Mouse (Mus musculus) monocyte, adult 5-6 weeks (primary cell): ENCODE data around the gene Asgr2. TPM values are rescaled to one million over a fixed set of nuclear protein-coding genes. Genes with fewer than 3 reads are reported as not detected.
A peak's percentile ranks its signal among the peaks of the same experiment; 100 is the strongest.

Experiments
- ATAC-seq: fragments of 153-309, 156-312 bp; replicated peaks from 2 replicates; pipeline ENCODE4 v1.8.0; 2017; ENCODE audit warnings: mild to moderate bottlenecking; ENCODE audit not compliant: low TSS enrichment, insufficient number of reproducible peaks, severe bottlenecking, poor library complexity, low FRiP score
- total RNA-seq: library from RNA; stranded (forward); fragments of 200-1000, 200-491, 200-594 nt; gene quantifications from 3 replicates; pipeline ENCODE4 v1.2.3, GENCODE M21; 2017

The Asgr2 gene
- 2.8 TPM in 1 of 3 replicates, not detected in the others for total RNA-seq

GRCm38 (mm10) chr11:70091986-70092783 lies at the start of gene Asgr2:
TSS of gene Asgr2 (plus strand) at chr11:70092644.
- ATAC-seq: peak; percentile 83

GRCm38 (mm10) chr11:70043665-70044064 lies 48.8 kb upstream of the Asgr2 start:
- no peak for ATAC-seq

GRCm38 (mm10) chr11:70045435-70045834 lies 47.0 kb upstream of the Asgr2 start:
- no peak for ATAC-seq

- ATAC-seq: no peak
Observed at GRCm38 (mm10) chr11:70049366-70049765, 43.1 kb upstream of the Asgr2 start.

GRCm38 (mm10) chr11:70049816-70050215 lies 42.6 kb upstream of the Asgr2 start:
- no peak for ATAC-seq

- ATAC-seq: no peak
Observed at GRCm38 (mm10) chr11:70053156-70053555, 39.3 kb upstream of the Asgr2 start.

GRCm38 (mm10) chr11:70053898-70054570 lies 38.4 kb upstream of the Asgr2 start, which contains the start of gene Asgr1:
TSS of gene Asgr1 (plus strand) at chr11:70054085.
- no peak for ATAC-seq

- peak; percentile 81 for ATAC-seq
Observed at GRCm38 (mm10) chr11:70055618-70056214, 36.7 kb upstream of the Asgr2 start.

GRCm38 (mm10) chr11:70057805-70058204 lies 34.6 kb upstream of the Asgr2 start:
- no peak for ATAC-seq

GRCm38 (mm10) chr11:70059930-70060329 lies 32.5 kb upstream of the Asgr2 start:
- no peak for ATAC-seq

GRCm38 (mm10) chr11:70063053-70063452 lies 29.4 kb upstream of the Asgr2 start:
- ATAC-seq: no peak

- no peak for ATAC-seq
Observed at GRCm38 (mm10) chr11:70066701-70067100, 25.7 kb upstream of the Asgr2 start.

- ATAC-seq: no peak
Observed at GRCm38 (mm10) chr11:70068245-70068644, 24.2 kb upstream of the Asgr2 start.

GRCm38 (mm10) chr11:70070057-70070456 lies 22.4 kb upstream of the Asgr2 start:
- no peak for ATAC-seq

GRCm38 (mm10) chr11:70070603-70071002 lies 21.8 kb upstream of the Asgr2 start:
- ATAC-seq: peak; percentile 45; the same call in 1 of the 2 replicates

- peak; percentile 90 for ATAC-seq
Observed at GRCm38 (mm10) chr11:70074379-70075071, 17.9 kb upstream of the Asgr2 start.

- ATAC-seq: no peak
Observed at GRCm38 (mm10) chr11:70075581-70075980, 16.9 kb upstream of the Asgr2 start.

- ATAC-seq: no peak
Observed at GRCm38 (mm10) chr11:70077441-70077840, 15.0 kb upstream of the Asgr2 start.

GRCm38 (mm10) chr11:70079175-70079574 lies 13.3 kb upstream of the Asgr2 start:
- ATAC-seq: no peak
